Mouse (Mus musculus) lung, postnatal 36 days (tissue): ENCODE data around the gene Rinl.

Experiments used
- DNase-seq: peaks from one replicate; pipeline ENCODE4 v3.0.0; 2022; ENCODE audit warnings: mixed read lengths

Gene Rinl

DNA sequence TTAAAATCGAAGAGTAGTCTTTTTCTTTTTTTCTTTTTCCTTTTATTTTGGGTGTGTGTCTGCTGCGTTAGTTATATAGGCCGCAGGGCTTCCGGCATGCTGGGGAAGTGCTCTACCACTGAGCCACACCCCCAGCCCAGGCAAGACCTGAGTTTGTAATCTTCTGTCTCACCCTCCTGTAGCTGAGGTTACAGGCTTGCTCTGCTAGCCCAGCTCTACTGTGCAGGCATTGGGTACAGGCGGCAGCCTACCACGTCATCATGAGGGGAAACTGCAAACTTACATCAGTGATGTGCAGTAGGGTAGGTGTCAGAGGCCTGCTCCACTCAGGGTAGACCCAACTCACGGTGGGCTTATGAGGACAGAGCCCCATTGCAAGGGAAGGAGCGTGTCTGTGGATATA, 7.5 kb upstream of the Rinl start:
- peak; percentile 58 for DNase-seq

- no peak for DNase-seq
Observed at GRCm38 (mm10) chr7:28785161-28785560, 3.6 kb upstream of the Rinl start.

- DNase-seq: no peak
Observed at GRCm38 (mm10) chr7:28787884-28788283, 885 bp upstream of the Rinl start.

DNA sequence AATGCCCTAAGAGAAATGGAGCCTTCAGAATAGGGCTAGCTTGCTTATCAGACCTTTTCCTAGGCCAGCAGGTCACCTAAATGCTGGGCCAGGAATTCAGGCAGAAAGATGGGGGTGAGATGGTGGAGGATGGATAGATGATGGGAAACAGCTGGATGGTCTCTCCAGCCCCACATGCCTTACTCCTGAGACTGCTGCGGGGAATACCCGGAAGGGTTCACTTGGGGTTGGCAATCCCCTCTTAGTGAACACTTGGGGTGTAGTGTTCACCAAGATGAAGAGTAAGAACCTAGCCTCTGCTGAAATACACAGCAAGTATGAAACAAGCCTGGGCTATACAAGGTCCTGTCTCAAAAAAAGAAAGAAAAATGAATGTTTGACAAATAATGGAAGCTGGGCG, 466 bp downstream of the Rinl start:
- no peak for DNase-seq

GRCm38 (mm10) chr7:28790066-28790806, 1.5 kb downstream of the Rinl start:
- no peak for DNase-seq

DNA sequence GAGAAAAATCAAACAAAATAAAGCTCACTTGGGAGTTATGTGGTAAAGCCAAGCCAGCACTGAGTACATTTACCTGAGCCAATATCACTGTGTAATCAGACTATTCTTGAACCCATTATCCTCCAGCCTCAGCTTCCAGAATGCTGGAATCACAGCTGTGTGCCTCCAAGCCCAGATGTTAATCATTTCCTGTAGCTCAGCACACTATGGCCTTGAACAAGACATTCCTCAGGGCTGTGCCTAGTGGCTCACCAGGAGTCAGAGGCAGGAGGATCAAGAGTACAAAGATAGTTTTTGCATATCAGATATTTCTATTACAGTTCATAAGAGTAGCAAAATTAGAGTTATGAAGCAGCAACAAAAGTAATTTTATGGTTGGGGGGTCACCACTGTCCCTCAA, 2.9 kb downstream of the Rinl start:
- DNase-seq: no peak

GRCm38 (mm10) chr7:28792391-28793185, 3.8 kb downstream of the Rinl start:
- no peak for DNase-seq

DNA sequence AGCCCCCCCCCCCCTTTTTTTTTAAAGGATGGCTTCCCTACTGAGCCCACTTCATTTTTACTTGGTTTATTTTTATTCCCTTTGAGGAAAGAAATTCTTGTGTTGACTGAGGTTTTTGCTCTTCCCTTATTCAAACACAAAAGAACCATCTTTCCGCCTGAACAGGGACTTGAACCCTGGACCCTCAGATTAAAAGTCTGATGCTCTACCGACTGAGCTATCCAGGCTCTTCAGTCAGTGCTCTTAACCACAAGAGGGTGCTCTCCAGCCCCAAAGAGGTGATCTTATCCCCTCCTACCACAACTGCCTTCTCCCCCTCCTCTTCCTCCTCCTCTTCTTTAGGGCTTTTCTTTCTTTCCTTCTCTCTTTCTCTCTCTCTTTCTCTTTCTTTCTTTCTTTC, 5.1 kb downstream of the Rinl start:
- DNase-seq: peak; percentile 70

DNA sequence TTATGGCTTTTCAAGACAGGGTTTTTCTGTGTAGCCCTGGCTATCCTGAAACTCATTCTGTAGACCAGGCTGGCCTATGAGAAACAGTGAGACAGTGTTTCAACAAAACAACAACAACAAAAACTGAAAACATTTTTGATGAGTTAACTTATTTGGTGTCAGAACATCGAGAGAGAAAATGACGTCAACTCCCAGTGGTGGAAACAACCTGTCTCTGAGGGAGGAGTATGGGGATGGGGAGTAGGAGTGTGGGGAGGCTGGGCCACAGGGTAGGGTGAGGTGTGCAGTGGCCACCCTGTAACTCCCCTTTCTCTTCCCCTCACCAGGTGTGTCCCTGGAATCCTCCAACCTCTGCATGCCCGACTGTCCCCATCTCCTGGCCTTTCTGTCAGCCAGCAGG, 5.7 kb downstream of the Rinl start:
- no peak for DNase-seq

DNA sequence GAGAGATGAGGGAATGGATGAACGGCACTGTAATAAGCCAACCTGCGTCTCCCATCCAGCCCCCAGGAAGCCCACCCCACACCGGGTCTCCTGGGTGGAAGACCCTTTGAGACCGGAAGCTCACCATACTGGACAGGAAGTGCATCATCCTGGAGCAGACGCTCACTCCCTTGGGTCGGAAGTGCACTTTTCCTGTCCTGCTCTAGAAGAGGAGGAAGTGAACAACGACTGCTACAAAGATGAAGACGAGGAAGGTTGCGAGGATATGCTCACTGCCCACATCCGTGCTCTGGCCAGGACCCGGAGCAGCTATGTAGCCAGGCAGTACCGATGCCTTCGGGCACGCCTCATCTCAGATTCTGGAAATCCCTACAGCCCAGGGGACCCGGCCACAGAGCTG, 7.1 kb downstream of the Rinl start:
- DNase-seq: peak; percentile 44

DNA sequence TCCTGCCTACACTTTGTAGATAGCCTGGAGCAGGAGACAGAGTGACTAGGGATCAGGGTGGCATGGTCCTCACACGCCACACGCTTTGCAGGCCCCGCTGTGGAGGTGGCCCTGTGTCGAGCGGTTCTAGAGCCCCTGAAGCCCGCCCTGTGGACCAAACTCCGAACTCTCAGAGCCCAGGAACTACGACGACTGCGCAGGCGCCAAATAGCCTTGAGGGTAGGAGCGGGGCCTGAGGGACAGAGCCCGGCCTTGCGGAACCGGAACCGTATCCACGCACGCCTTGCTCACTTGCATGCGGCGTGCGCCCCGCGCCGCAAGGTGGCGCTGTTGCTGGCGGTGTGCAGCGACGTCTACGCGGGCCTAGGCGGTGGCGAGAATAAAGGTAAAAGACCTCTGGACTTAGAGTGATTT, 7.8 kb downstream of the Rinl start:
- DNase-seq: peak; percentile 90

DNA sequence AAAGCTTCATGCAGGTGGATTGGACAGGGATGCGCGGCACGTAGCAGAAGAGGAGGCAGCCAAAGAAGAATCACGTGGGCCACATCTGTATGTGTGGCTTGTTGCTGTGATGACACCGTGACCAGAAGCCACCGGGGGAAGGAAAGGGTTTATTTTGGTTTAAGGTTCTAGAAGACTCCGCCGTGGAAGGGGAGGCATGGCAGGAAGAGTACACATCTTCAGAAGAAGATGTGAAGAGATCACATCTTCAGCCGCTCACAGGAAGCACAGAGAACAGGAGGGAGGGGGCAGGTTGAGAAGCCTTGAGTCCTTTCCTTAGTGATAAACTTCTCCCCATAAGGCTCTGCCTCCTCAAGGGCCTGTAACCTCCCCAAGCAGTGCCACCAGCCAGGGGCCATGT, 11.2 kb downstream of the Rinl start:
- DNase-seq: no peak

GRCm38 (mm10) chr7:28801451-28801850, 12.7 kb downstream of the Rinl start:
- no peak for DNase-seq

DNA sequence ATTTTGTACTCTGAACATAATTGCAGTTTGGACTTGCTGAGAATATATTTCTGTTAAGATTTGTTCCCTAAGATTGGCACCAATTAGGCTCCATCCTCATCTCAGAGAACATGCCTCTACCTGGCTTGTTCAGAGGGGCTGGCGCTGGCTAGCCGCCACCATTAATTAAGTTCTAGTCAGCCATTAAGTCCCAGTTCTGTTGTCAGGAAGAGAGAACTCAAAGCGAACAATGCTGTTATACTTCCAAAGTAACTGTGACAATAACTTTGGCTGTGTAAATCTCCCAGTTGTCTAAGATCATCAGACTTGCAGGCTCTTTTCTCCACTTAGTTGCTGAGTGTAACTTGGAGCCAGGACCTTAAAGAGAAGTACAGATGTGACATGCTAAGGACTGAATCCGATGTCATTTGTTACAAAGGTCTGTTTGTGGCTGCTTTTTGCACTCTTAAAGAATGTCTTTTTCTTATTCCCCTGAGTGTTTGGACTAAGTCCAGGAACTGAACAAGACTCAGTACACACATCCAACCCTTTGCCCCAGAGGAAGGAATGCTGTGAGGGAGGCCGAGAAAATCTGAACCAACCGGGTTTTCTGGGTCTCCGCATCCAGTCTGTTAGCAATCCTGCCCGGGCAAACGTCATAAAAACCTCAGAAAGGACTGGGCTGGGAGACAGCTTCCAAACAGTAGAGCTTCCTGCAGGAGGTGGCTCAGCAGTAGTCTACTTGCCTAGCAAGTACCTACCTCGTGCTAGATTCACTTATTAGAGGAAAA, 13.3 kb downstream of the Rinl start:
- DNase-seq: peak; percentile 85

DNA sequence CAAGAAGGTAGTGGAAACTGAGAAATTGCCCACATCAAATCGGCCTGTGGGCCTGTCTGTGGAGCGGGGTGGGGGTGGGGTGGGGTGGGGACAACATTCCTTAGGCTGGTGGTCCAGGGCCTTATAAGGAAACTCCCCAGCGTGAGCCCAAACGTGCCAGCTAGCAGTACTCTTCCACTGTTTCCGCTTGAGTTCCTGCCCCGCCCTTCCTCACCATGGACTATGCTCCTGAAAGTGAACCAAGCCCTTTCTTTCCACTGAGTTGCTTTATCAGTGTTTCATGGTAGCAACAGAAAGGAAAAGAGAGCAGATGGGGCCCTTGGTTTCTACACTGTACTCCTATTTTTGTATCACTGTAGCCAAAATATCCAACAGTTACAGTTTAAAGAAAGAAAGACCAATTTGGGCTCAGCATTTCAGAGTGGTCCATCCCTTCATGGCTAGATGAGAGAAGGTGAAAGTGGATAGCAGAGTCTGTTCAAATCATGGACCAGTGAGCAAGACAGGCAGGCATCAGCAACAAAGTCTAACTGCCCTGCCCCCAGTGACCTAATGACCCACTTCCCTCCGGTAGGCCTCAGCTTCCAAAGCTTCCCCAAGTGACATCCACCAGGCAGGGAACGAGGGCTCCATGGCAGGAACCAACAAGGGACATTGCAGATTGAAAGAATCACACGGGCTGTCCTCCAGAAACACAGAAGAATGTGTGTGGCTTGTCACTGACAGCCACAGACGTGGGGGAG, 14.2 kb downstream of the Rinl start:
- DNase-seq: peak; percentile 87

DNA sequence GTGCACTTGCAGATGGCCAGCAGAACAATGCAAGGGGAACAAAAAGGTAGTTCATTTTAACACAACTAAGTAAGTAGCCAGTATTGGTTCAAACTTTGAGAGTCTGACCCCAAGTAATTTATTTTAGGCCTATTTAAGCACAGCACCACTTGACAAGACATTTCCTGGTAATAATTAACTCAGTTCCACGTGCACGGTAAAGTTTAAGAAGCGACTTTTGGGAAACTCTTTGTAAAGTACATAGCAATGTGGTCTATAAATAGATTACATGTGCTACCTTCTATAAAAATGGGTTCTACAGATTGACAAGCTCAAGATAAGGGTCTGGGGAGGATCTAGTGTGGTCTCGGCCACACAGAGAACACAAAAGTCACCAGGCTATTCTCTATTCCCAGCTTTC, 15.0 kb downstream of the Rinl start:
- no peak for DNase-seq

DNA sequence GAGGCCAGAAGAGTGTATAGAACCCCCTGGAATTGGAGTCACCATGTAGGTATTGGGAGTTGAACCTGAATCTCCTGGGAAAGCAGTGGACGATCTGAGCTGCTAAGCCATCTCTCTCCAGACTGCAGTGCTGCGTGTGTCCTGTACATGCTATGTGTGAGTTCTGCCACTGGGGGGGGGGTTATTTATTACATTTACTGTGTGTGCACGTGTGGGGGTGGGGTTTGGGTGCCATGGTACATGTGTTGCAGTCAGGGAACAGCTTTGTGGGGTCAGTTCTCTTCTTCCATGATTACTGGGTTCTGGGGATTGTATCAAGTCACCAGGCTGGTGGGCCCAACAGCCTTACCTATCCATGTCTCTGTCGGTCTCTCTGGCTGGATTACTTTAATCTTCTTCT, 18.1 kb downstream of the Rinl start:
- DNase-seq: peak; percentile 42

GRCm38 (mm10) chr7:28807641-28808220, 19.0 kb downstream of the Rinl start:
- no peak for DNase-seq

- DNase-seq: peak; percentile 72
Observed at GRCm38 (mm10) chr7:28808221-28808941, 19.6 kb downstream of the Rinl start, which contains the start of gene Hnrnpl. Gene Hnrnpl, plus strand, starts transcription at chr7:28808541.

- DNase-seq: peak; percentile 96
Observed at GRCm38 (mm10) chr7:28808957-28809393, 20.2 kb downstream of the Rinl start.

DNA sequence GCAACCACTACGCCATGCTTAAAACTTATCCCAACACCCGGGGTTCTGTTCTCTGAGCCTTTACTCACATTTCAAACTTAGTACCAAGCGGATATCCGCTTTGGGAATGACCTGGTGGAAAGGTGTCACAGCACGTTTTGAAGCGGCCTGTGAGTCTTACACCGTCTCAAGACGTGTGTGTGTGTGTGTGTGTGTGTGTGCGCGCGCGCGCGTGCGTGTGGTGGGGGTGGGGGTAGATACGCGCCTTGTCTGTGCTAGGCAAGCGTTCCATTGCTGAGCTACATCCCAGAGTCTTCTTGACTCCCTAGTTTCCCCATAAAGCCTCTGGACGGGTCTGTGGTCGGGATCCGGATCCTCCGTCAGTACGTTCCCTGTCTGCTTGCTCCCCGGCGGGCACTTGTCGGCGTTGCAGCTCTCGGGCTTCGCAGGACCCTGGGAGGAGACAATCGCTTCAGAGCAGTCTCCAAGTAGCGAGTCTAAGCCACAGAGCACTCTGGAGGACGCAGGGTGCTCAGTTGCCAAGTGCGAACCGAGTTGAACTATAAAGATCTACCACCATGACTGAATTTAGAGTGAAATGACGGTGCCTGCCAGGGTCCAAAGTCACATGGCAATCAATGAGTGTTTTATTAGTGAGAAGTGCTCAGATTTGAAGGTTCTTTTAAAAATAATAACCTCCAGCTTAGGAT, 20.8 kb downstream of the Rinl start:
- DNase-seq: peak; percentile 75
